Mouse (Mus musculus): ENCODE measurements around the gene Zfp385a.

GRCm38 (mm10) chr15:103295851-103296250, 44.0 kb downstream of the Zfp385a start:
- TF ChIP-seq POLR2A (IDR thresholded peaks at IDR 0.05; ENCODE audit: low read depth, low read length), result no peak
- TF ChIP-seq CTCF (IDR thresholded peaks at IDR 0.05; ENCODE audit: borderline replicate concordance, insufficient read depth, low read length), result no peak

Measured in embryonic fibroblast, embryonic 13.5 days (primary cell).